Mouse (Mus musculus) hindbrain, embryonic 15.5 days (tissue): ENCODE data around the gene Zfp747. TPM values are rescaled to one million over a fixed set of nuclear protein-coding genes. Genes with fewer than 3 reads are reported as not detected.

Source experiments
- polyA plus RNA-seq: library from polyadenylated mRNA; unstranded; fragments of >200 nt; fragmentation: Nextera tagmentation; extraction: Ambion mirVana; gene quantifications from 2 replicates; pipeline ENCODE4 v1.2.1, GENCODE M21; 2015

The Zfp747 gene
- polyA plus RNA-seq, 1 experiment from 2014 or later = 8.4 TPM

Other genes starting within 250 kb of the Zfp747 start
- gene Spn, start 238.2 kb downstream of the Zfp747 start, polyA plus RNA-seq = 0.05 and 0.06 TPM in 2 replicates
- gene Cd2bp2, start 180.0 kb downstream of the Zfp747 start, polyA plus RNA-seq = 72.1 and 72.3 TPM in 2 replicates
- gene Tbc1d10b, start 167.6 kb downstream of the Zfp747 start, polyA plus RNA-seq = 37.2 and 38.8 TPM in 2 replicates
- gene Mylpf, start 167.2 kb downstream of the Zfp747 start, polyA plus RNA-seq = 4.9 and 5.0 TPM in 2 replicates
- 51.9 and 56.2 TPM in 2 replicates for gene Zfp553, start 143.0 kb downstream of the Zfp747 start, polyA plus RNA-seq
- gene Sept1, start 142.9 kb downstream of the Zfp747 start, polyA plus RNA-seq = 18.4 and 19.3 TPM in 2 replicates
- 72.0 and 80.9 TPM in 2 replicates for gene Zfp771, start 131.8 kb downstream of the Zfp747 start, polyA plus RNA-seq
- gene Dctpp1, start 115.3 kb downstream of the Zfp747 start, polyA plus RNA-seq = 122 TPM in 2 replicates
- 61.5 and 63.7 TPM in 2 replicates for gene Sephs2, start 102.0 kb downstream of the Zfp747 start, polyA plus RNA-seq
- gene Itgal, start 79.8 kb downstream of the Zfp747 start, polyA plus RNA-seq = 0.17 and 0.39 TPM in 2 replicates
- 17.7 and 20.4 TPM in 2 replicates for gene Zfp768, start 30.5 kb downstream of the Zfp747 start, polyA plus RNA-seq
- gene 9130019O22Rik, start 11.1 kb upstream of the Zfp747 start, polyA plus RNA-seq = 3.9 and 5.1 TPM in 2 replicates
- 5.6 and 6.4 TPM in 2 replicates for gene E430018J23Rik, start 17.6 kb upstream of the Zfp747 start, polyA plus RNA-seq
- 4.8 and 4.9 TPM in 2 replicates for gene Zfp764, start 30.8 kb upstream of the Zfp747 start, polyA plus RNA-seq
- 26.8 and 28.0 TPM in 2 replicates for gene Zfp688, start 46.0 kb upstream of the Zfp747 start, polyA plus RNA-seq
- 14.7 and 15.8 TPM in 2 replicates for gene Zfp689, start 73.1 kb upstream of the Zfp747 start, polyA plus RNA-seq
- 36.9 and 42.8 TPM in 2 replicates for gene Prr14, start 83.6 kb upstream of the Zfp747 start, polyA plus RNA-seq
- gene Fbrs, start 103.1 kb upstream of the Zfp747 start, polyA plus RNA-seq = 13.9 and 15.4 TPM in 2 replicates
- 57.2 and 57.4 TPM in 2 replicates for gene Srcap, start 135.9 kb upstream of the Zfp747 start, polyA plus RNA-seq
- gene Gm42715, start 143.5 kb upstream of the Zfp747 start, polyA plus RNA-seq = 14.7 and 15.6 TPM in 2 replicates
- 7.6 and 10.3 TPM in 2 replicates for gene Tmem265, start 185.3 kb upstream of the Zfp747 start, polyA plus RNA-seq
- 59.3 and 59.4 TPM in 2 replicates for gene Phkg2, start 197.3 kb upstream of the Zfp747 start, polyA plus RNA-seq
- 10.1 and 12.2 TPM in 2 replicates for gene Ccdc189, start 212.5 kb upstream of the Zfp747 start, polyA plus RNA-seq
- gene Rnf40, start 212.7 kb upstream of the Zfp747 start, polyA plus RNA-seq = 41.4 and 44.9 TPM in 2 replicates
- 18.7 and 19.1 TPM in 2 replicates for gene Zfp629, start 239.7 kb upstream of the Zfp747 start, polyA plus RNA-seq